Mouse (Mus musculus): ENCODE measurements around the gene 2810021J22Rik. TPM values are rescaled to one million over a fixed set of nuclear protein-coding genes. Genes with fewer than 3 reads are reported as not detected.
A peak's percentile ranks its signal among the peaks of the same experiment; 100 is the strongest.

Gene 2810021J22Rik
- total and polyA plus RNA-seq, 3 experiments = 0.02 to 10.3 (median 1.7) TPM

- Histone ChIP-seq H3K4me3 (ENCODE audit: low read depth, low read length) (no peak overlapping the region), H3K36me3 (replicated peaks) (peaks cover 10% of the 10 kb centered on the region), H3K27me3 (ENCODE audit: insufficient read depth, low read length) (peaks cover 32% of the 10 kb centered on the region), H3K9me3 (replicated peaks) (no peaks in the 10 kb centered on the region), H3K4me1 (ENCODE audit: insufficient read depth, low read depth, low read length) (peaks cover 12% of the 10 kb centered on the region)
- ATAC-seq (ENCODE audit: extremely low read depth, insufficient number of reproducible peaks, low FRiP score, poor library complexity, severe bottlenecking) = no peak
- DNase-seq (ENCODE audit: low spot score) = no peak
- TF ChIP-seq GATA2 (IDR thresholded peaks at IDR 0.05; ENCODE audit: borderline replicate concordance, low read depth, low read length) = no peak
- TF ChIP-seq POLR2AphosphoS5 (IDR thresholded peaks at IDR 0.05; ENCODE audit: insufficient replicate concordance, low read depth, low read length) = no peak
- TF ChIP-seq TAL1 (conservative IDR thresholded peaks at IDR 0.05; ENCODE audit: low read depth, low read length) = no peak
- no peak for TF ChIP-seq GATA1 (IDR thresholded peaks at IDR 0.05; ENCODE audit: borderline replicate concordance, low read length)
- no peak for TF ChIP-seq CTCF (IDR thresholded peaks at IDR 0.05; ENCODE audit: low read depth, low read length)
Measured at GRCm38 (mm10) chr11:58926651-58927050, 59.6 kb downstream of the 2810021J22Rik start.

- no peak for ATAC-seq (ENCODE audit: extremely low read depth, insufficient number of reproducible peaks, low FRiP score, poor library complexity, severe bottlenecking)
- no peaks in the 10 kb centered on the region for H3K9me3 ChIP-seq (replicated peaks)
- DNase-seq (ENCODE audit: low spot score) = no peak
- no peak for TF ChIP-seq GATA1 (IDR thresholded peaks at IDR 0.05; ENCODE audit: borderline replicate concordance, low read length)
- TF ChIP-seq CTCF (IDR thresholded peaks at IDR 0.05; ENCODE audit: low read depth, low read length) = no peak
- no peak for TF ChIP-seq POLR2AphosphoS5 (IDR thresholded peaks at IDR 0.05; ENCODE audit: insufficient replicate concordance, low read depth, low read length)
- TF ChIP-seq TAL1 (conservative IDR thresholded peaks at IDR 0.05; ENCODE audit: low read depth, low read length) = no peak
- TF ChIP-seq GATA2 (IDR thresholded peaks at IDR 0.05; ENCODE audit: borderline replicate concordance, low read depth, low read length) = no peak
- H3K4me1 ChIP-seq (ENCODE audit: insufficient read depth, low read depth, low read length) = peaks cover 15% of the 10 kb centered on the region
- peaks cover 30% of the 10 kb centered on the region for H3K27me3 ChIP-seq (ENCODE audit: insufficient read depth, low read length)
- no peak overlapping the region for H3K4me3 ChIP-seq (ENCODE audit: low read depth, low read length)
- peaks cover 14% of the 10 kb centered on the region for H3K36me3 ChIP-seq (replicated peaks)
Measured at GRCm38 (mm10) chr11:58927053-58927452, 60.0 kb downstream of the 2810021J22Rik start.

GRCm38 (mm10) chr11:58927790-58928651 lies 61.0 kb downstream of the 2810021J22Rik start:
- Histone ChIP-seq H3K27me3 (ENCODE audit: insufficient read depth, low read length) (peaks cover 21% of the 10 kb centered on the region), H3K36me3 (replicated peaks) (peaks cover 24% of the 10 kb centered on the region)
- peak; percentile 28 for DNase-seq (ENCODE audit: low spot score)

GRCm38 (mm10) chr11:58929055-58929454 lies 62.0 kb downstream of the 2810021J22Rik start:
- Histone ChIP-seq H3K36me3 (replicated peaks) (peaks cover 34% of the 10 kb centered on the region), H3K27me3 (ENCODE audit: insufficient read depth, low read length) (peaks cover 13% of the 10 kb centered on the region), H3K4me1 (ENCODE audit: insufficient read depth, low read depth, low read length) (peaks cover 15% of the 10 kb centered on the region), H3K9me3 (replicated peaks) (no peaks in the 10 kb centered on the region), H3K4me3 (ENCODE audit: low read depth, low read length) (no peak overlapping the region)
- DNase-seq (ENCODE audit: low spot score) = no peak
- TF ChIP-seq CTCF (IDR thresholded peaks at IDR 0.05; ENCODE audit: low read depth, low read length) (no peak), TAL1 (conservative IDR thresholded peaks at IDR 0.05; ENCODE audit: low read depth, low read length) (no peak), POLR2AphosphoS5 (IDR thresholded peaks at IDR 0.05; ENCODE audit: insufficient replicate concordance, low read depth, low read length) (no peak), GATA1 (IDR thresholded peaks at IDR 0.05; ENCODE audit: borderline replicate concordance, low read length) (no peak), GATA2 (IDR thresholded peaks at IDR 0.05; ENCODE audit: borderline replicate concordance, low read depth, low read length) (no peak)
- ATAC-seq (ENCODE audit: extremely low read depth, insufficient number of reproducible peaks, low FRiP score, poor library complexity, severe bottlenecking) = no peak

More at GRCm38 (mm10) chr11:58927790-58928651, 61.0 kb downstream of the 2810021J22Rik start:
- peak overlapping the region; percentile 7; the same call in 1 of the 2 replicates for H3K4me3 ChIP-seq (ENCODE audit: low read depth, low read length)
- TF ChIP-seq TAL1 (conservative IDR thresholded peaks at IDR 0.05; ENCODE audit: low read depth, low read length) (no peak), GATA2 (IDR thresholded peaks at IDR 0.05; ENCODE audit: borderline replicate concordance, low read depth, low read length) (no peak), GATA1 (IDR thresholded peaks at IDR 0.05; ENCODE audit: borderline replicate concordance, low read length) (no peak), POLR2AphosphoS5 (IDR thresholded peaks at IDR 0.05; ENCODE audit: insufficient replicate concordance, low read depth, low read length) (no peak), CTCF (IDR thresholded peaks at IDR 0.05; ENCODE audit: low read depth, low read length) (no peak)
- peaks cover 15% of the 10 kb centered on the region for H3K4me1 ChIP-seq (ENCODE audit: insufficient read depth, low read depth, low read length)
- H3K9me3 ChIP-seq (replicated peaks) = no peaks in the 10 kb centered on the region
- no peak for ATAC-seq (ENCODE audit: extremely low read depth, insufficient number of reproducible peaks, low FRiP score, poor library complexity, severe bottlenecking)

- ATAC-seq (ENCODE audit: extremely low read depth, insufficient number of reproducible peaks, low FRiP score, poor library complexity, severe bottlenecking) (no peak), DNase-seq (ENCODE audit: low spot score) (no peak)
- no peaks in the 10 kb centered on the region for H3K9me3 ChIP-seq (replicated peaks)
- no peak overlapping the region for H3K4me3 ChIP-seq (ENCODE audit: low read depth, low read length)
- peaks cover 40% of the 10 kb centered on the region for H3K36me3 ChIP-seq (replicated peaks)
- TF ChIP-seq GATA1 (IDR thresholded peaks at IDR 0.05; ENCODE audit: borderline replicate concordance, low read length) (no peak), POLR2AphosphoS5 (IDR thresholded peaks at IDR 0.05; ENCODE audit: insufficient replicate concordance, low read depth, low read length) (no peak), CTCF (IDR thresholded peaks at IDR 0.05; ENCODE audit: low read depth, low read length) (no peak), GATA2 (IDR thresholded peaks at IDR 0.05; ENCODE audit: borderline replicate concordance, low read depth, low read length) (no peak), TAL1 (conservative IDR thresholded peaks at IDR 0.05; ENCODE audit: low read depth, low read length) (no peak)
- H3K4me1 ChIP-seq (ENCODE audit: insufficient read depth, low read depth, low read length) = peaks cover 15% of the 10 kb centered on the region
- H3K27me3 ChIP-seq (ENCODE audit: insufficient read depth, low read length) = peaks cover 13% of the 10 kb centered on the region
Measured at GRCm38 (mm10) chr11:58929641-58930040, 62.6 kb downstream of the 2810021J22Rik start.

GRCm38 (mm10) chr11:58930254-58930653 lies 63.2 kb downstream of the 2810021J22Rik start:
- Histone ChIP-seq H3K4me1 (ENCODE audit: insufficient read depth, low read depth, low read length) (peaks cover 15% of the 10 kb centered on the region), H3K36me3 (replicated peaks) (peaks cover 45% of the 10 kb centered on the region), H3K4me3 (ENCODE audit: low read depth, low read length) (no peak overlapping the region), H3K27me3 (ENCODE audit: insufficient read depth, low read length) (peaks cover 10% of the 10 kb centered on the region), H3K9me3 (replicated peaks) (no peaks in the 10 kb centered on the region)
- no peak for ATAC-seq (ENCODE audit: extremely low read depth, insufficient number of reproducible peaks, low FRiP score, poor library complexity, severe bottlenecking)
- no peak for DNase-seq (ENCODE audit: low spot score)
- TF ChIP-seq CTCF (IDR thresholded peaks at IDR 0.05; ENCODE audit: low read depth, low read length) = no peak
- TF ChIP-seq POLR2AphosphoS5 (IDR thresholded peaks at IDR 0.05; ENCODE audit: insufficient replicate concordance, low read depth, low read length) = no peak
- TF ChIP-seq GATA2 (IDR thresholded peaks at IDR 0.05; ENCODE audit: borderline replicate concordance, low read depth, low read length) = no peak
- TF ChIP-seq GATA1 (IDR thresholded peaks at IDR 0.05; ENCODE audit: borderline replicate concordance, low read length) = no peak
- TF ChIP-seq TAL1 (conservative IDR thresholded peaks at IDR 0.05; ENCODE audit: low read depth, low read length) = no peak
